Mouse (Mus musculus) intestine, embryonic 14.5 days (tissue): ENCODE data around the gene Clec4e. TPM values are rescaled to one million over a fixed set of nuclear protein-coding genes. Genes with fewer than 3 reads are reported as not detected.
"Not testable (repeated sequence)": the region's sequence is repeated elsewhere in the genome, so short reads cannot be mapped to it uniquely, and the experiment has no call there.

ENCODE experiments used
- ATAC-seq: fragments of 200-750 bp; cut with Nextera tagmentation; replicated peaks from 2 replicates; pipeline ENCODE4 v1.8.0; 2017; ENCODE audit warnings: low read depth, moderate number of reproducible peaks, moderate TSS enrichment, moderate library complexity; ENCODE audit not compliant: low FRiP score, low TSS enrichment
- DNase-seq: peaks from one replicate; pipeline ENCODE4 v3.0.0-alpha.2; 2018; ENCODE audit warnings: low spot score
- H3K27ac ChIP-seq: fragments of 300-500 bp; sonication (generic); 2 replicates; pipeline ENCODE4 v1.5.1; 2014; ENCODE audit warnings: low read depth, mild to moderate bottlenecking, control low read depth
- H3K27me3 ChIP-seq: fragments of 300-500 bp; sonication (generic); replicated peaks from 2 replicates; pipeline ENCODE4 v1.6.1; 2014; ENCODE audit warnings: low read length, control low read depth; ENCODE audit not compliant: control insufficient read depth, insufficient read depth
- H3K36me3 ChIP-seq: fragments of 300-500 bp; sonication (generic); 2 replicates; pipeline ENCODE4 v1.6.1; 2014; ENCODE audit warnings: low read length, control low read depth; ENCODE audit not compliant: control insufficient read depth, insufficient read depth
- H3K4me1 ChIP-seq: fragments of 300-500 bp; sonication (generic); replicated peaks from 2 replicates; pipeline ENCODE4 v1.6.1; 2014; ENCODE audit warnings: low read length, control low read depth, mixed read lengths; ENCODE audit not compliant: control insufficient read depth, insufficient read depth
- H3K4me2 ChIP-seq: fragments of 300-500 bp; sonication (generic); 2 replicates; pipeline ENCODE4 v1.6.1; 2014; ENCODE audit warnings: low read length
- H3K4me3 ChIP-seq: fragments of 300-500 bp; sonication (generic); 2 replicates; pipeline ENCODE4 v1.5.1; 2014; ENCODE audit warnings: low read depth, low read length, control low read depth, mixed read lengths
- H3K9ac ChIP-seq: fragments of 300-500 bp; sonication (generic); 2 replicates; pipeline ENCODE4 v1.6.1; 2014; ENCODE audit warnings: mild to moderate bottlenecking, low read length
- H3K9me3 ChIP-seq: fragments of 300-500 bp; sonication (generic); 2 replicates; pipeline ENCODE4 v1.6.1; 2016; ENCODE audit warnings: low read length, control low read depth; ENCODE audit not compliant: control insufficient read depth
- WGBS: fragments of 180-500 bp; shearing (Covaris S2); extraction: QIAGEN DNeasy Blood & Tissue Kit; methylation state at CpG from one replicate; pipeline ENCODE4 v1.1.7; 2014; 5-methylcytosine and 5-hydroxymethylcytosine counted together
- polyA plus RNA-seq: library from polyadenylated mRNA; unstranded; fragments of >200 nt; fragmentation: Nextera tagmentation; extraction: Ambion mirVana; gene quantifications from 2 replicates; pipeline ENCODE4 v1.2.1, GENCODE M21; 2014

The Clec4e gene
- 0.07 TPM in 1 of 2 replicates, not detected in the other for polyA plus RNA-seq

- DNase-seq (no peak), ATAC-seq (no peak)
- Histone ChIP-seq H3K9me3 (no peaks in the 10 kb centered on the region), H3K4me1 (no peaks in the 10 kb centered on the region), H3K36me3 (no peaks in the 10 kb centered on the region), H3K4me3 (no peak within 1 kb of the TSS), H3K27me3 (no peaks in the 10 kb centered on the region), H3K4me2 (no peak within 1 kb of the TSS), H3K9ac (no peak within 1 kb of the TSS), H3K27ac (no peak within 1 kb of the TSS)
- WGBS, result 86% methylated on average over 4 of the region's 4 CpGs
Measured at GRCm38 (mm10) chr6:123289753-123290152, at the start of gene Clec4e. TSS of gene Clec4e (minus strand) at chr6:123289870.

- Histone ChIP-seq H3K4me3 (no peak overlapping the region), H3K9me3 (no peaks in the 10 kb centered on the region), H3K27ac (no peak overlapping the region), H3K4me1 (no peaks in the 10 kb centered on the region), H3K9ac (no peak overlapping the region), H3K36me3 (no peaks in the 10 kb centered on the region), H3K4me2 (no peak overlapping the region), H3K27me3 (no peaks in the 10 kb centered on the region)
- no peak for ATAC-seq
- DNase-seq, result no peak
- 39% methylated on average over 2 of the region's 2 CpGs for WGBS
Measured at GRCm38 (mm10) chr6:123332503-123332902, 42.8 kb upstream of the Clec4e start.

GRCm38 (mm10) chr6:123308033-123308432 is 18.4 kb upstream of the Clec4e start, which contains the start of gene Vmn2r19:
TSS of gene Vmn2r19 (plus strand) at chr6:123308333.
- DNase-seq, result no peak
- no peaks in the 10 kb centered on the region for H3K27me3 ChIP-seq

DNA sequence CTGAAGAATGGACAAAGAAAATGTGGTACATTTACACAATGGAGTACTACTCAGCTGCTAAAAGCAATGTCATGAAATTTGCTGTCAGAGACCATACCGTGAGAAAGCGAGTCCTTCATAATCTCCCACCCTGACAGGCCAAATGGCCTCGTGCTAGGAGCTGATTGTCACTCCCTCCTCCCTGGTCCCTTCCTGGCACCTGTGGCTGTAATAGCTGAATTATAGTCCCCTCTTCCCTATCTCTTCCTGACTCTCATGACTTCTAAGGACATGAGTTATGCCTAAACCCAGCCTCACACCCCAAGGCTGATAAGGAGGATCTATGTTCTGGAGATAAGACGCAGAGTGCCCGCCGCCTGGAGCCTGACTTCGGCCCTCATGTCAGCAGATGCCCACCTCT is 16.6 kb upstream of the Clec4e start:
- H3K36me3 ChIP-seq, H3K27me3 ChIP-seq, H3K4me3 ChIP-seq, DNase-seq, H3K9ac ChIP-seq, H3K9me3 ChIP-seq, ATAC-seq, H3K27ac ChIP-seq, H3K4me2 ChIP-seq, H3K4me1 ChIP-seq: not testable (repeated sequence)
- WGBS, result 82% methylated on average over 7 of the region's 7 CpGs

More at GRCm38 (mm10) chr6:123308033-123308432, 18.4 kb upstream of the Clec4e start, which contains the start of gene Vmn2r19:
- Histone ChIP-seq H3K4me3 (no peak within 1 kb of the TSS), H3K36me3 (no peaks in the 10 kb centered on the region), H3K9me3 (no peaks in the 10 kb centered on the region), H3K4me2 (no peak within 1 kb of the TSS), H3K9ac (no peak within 1 kb of the TSS), H3K4me1 (no peaks in the 10 kb centered on the region), H3K27ac (no peak within 1 kb of the TSS)
- no peak for ATAC-seq
- WGBS, result 76% methylated on average over 2 of the region's 2 CpGs

DNA sequence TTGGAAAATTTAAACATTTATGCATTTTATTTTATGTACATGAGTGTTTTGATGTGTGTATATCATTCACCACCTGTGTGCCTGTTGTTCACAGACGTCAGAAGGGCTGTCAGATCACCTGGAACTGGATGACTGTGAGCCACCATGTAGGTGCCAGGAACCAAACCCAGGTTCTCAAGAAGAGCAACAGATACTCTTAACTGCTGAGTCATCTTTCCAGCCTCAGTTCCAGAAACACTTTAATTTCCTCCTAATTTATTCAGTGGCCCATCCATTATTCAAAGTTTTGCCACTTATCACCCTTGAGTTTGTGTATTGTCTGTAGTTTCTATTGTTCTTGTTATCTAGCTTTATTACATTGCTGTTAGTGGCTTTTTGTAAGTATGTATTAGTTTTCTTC is 7.0 kb upstream of the Clec4e start:
- ATAC-seq, result no peak
- WGBS, result 61% methylated on average over 1 of the region's 1 CpGs
- H3K27me3 ChIP-seq, result no peaks in the 10 kb centered on the region

DNA sequence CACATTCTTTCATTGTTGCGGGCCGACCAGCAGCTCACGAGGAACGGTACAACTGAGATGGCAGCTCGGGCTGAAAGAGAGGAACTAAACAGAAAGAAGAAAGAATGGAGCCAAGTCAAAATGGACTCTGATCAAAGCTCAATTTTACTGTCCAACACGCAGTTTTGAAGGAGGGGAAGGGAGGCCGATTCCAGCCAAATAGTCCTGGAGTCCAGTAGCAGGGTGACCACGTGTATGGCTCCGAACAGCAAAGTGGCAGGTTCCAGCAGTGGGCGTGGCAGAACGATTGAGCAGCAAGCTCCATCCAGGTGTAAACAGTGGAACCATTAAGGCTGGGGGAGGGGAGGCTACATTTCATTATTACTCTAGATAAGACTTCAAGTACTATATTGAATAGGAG is 3.8 kb upstream of the Clec4e start:
- H3K27me3 ChIP-seq, H3K4me3 ChIP-seq, H3K36me3 ChIP-seq, H3K9me3 ChIP-seq, H3K4me1 ChIP-seq, DNase-seq, H3K4me2 ChIP-seq, H3K9ac ChIP-seq, ATAC-seq, H3K27ac ChIP-seq: not testable (repeated sequence)
- 86% methylated on average over 11 of the region's 11 CpGs for WGBS

More for the DNA sequence above, 7.0 kb upstream of the Clec4e start:
- H3K4me3 ChIP-seq, result no peak overlapping the region
- no peak overlapping the region for H3K27ac ChIP-seq
- H3K9ac ChIP-seq, result no peak overlapping the region
- DNase-seq, result no peak
- H3K4me1 ChIP-seq, result no peaks in the 10 kb centered on the region
- H3K36me3 ChIP-seq, result no peaks in the 10 kb centered on the region
- H3K9me3 ChIP-seq, result no peaks in the 10 kb centered on the region
- H3K4me2 ChIP-seq, result no peak overlapping the region

DNA sequence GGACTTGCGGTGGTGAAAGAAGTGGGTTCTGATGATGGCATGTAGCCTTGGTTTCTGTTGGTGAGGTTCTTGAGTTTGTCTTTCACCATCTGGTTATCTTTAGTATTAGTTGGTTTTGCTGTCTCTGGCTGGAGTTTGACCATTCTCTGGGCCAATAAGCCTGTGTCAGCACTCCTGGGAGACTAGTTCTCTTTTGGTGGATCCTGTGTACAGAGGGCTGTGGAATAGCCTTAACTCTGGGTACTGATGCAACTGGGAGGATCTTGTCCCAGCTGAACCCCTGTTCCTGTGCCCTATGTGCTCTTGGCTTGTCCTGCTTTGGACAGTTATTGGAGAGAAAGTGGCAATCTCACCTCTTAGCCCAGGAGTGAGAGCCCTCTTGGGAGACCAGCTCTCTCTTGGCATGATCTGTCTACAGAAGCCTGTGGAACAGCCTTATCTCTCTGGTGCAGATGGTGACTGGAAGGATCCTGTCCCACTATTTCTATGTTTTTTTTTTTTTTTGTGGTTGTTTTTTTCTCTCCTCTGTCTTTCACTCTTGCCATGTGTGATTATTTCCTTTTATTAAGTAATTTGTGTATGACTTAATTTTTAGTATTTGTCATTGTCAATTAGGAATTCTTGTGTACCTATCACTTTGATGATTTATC is 3.2 kb upstream of the Clec4e start:
- Histone ChIP-seq H3K27ac (no peak overlapping the region), H3K9ac (no peak overlapping the region), H3K36me3 (no peaks in the 10 kb centered on the region), H3K4me1 (no peaks in the 10 kb centered on the region), H3K4me3 (no peak overlapping the region), H3K9me3 (no peaks in the 10 kb centered on the region), H3K27me3 (no peaks in the 10 kb centered on the region), H3K4me2 (no peak overlapping the region)
- ATAC-seq, result no peak
- DNase-seq, result no peak
- 90% methylated on average over 1 of the region's 1 CpGs for WGBS

DNA sequence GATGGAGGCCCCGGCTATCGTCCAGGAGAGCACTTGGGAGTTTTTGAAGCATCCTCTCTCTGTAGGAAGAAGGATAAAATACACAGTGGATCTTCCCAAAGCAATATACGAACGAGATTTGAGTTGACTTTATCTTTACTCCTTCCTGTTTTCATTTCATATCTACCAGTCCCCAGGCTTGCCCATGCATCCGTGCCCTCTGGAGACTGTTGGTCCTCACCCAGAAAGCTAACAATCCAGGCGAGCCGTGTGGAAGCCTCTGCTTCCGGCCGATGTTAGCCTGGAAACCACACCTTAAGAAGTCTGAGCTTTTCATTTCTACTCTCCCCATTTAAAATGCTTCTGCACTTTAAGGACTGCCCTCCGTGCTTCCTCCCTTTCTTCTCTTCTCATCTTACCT is 739 bp downstream of the Clec4e start:
- H3K9ac ChIP-seq, result no peak overlapping the region
- no peak overlapping the region for H3K4me3 ChIP-seq
- WGBS, result 81% methylated on average over 10 of the region's 10 CpGs
- no peaks in the 10 kb centered on the region for H3K4me1 ChIP-seq
- no peaks in the 10 kb centered on the region for H3K27me3 ChIP-seq
- no peak overlapping the region for H3K4me2 ChIP-seq
- H3K36me3 ChIP-seq, result no peaks in the 10 kb centered on the region
- H3K9me3 ChIP-seq, result no peaks in the 10 kb centered on the region
- ATAC-seq (no peak), DNase-seq (no peak)
- no peak overlapping the region for H3K27ac ChIP-seq

GRCm38 (mm10) chr6:123286311-123286710 is 3.4 kb downstream of the Clec4e start:
- H3K9ac ChIP-seq, result no peak overlapping the region
- no peaks in the 10 kb centered on the region for H3K27me3 ChIP-seq
- 78% methylated on average over 2 of the region's 2 CpGs for WGBS
- H3K36me3 ChIP-seq, result no peaks in the 10 kb centered on the region
- H3K4me1 ChIP-seq, result no peaks in the 10 kb centered on the region
- ATAC-seq (no peak), DNase-seq (no peak)
- no peaks in the 10 kb centered on the region for H3K9me3 ChIP-seq
- H3K4me2 ChIP-seq, result no peak overlapping the region
- no peak overlapping the region for H3K27ac ChIP-seq
- no peak overlapping the region for H3K4me3 ChIP-seq
